Mouse (Mus musculus): ENCODE measurements around the gene Evpl. TPM values are rescaled to one million over a fixed set of nuclear protein-coding genes. Genes with fewer than 3 reads are reported as not detected.

Gene Evpl
- polyA plus RNA-seq, 1 experiment from 2014 or later = 1.7 TPM

DNA sequence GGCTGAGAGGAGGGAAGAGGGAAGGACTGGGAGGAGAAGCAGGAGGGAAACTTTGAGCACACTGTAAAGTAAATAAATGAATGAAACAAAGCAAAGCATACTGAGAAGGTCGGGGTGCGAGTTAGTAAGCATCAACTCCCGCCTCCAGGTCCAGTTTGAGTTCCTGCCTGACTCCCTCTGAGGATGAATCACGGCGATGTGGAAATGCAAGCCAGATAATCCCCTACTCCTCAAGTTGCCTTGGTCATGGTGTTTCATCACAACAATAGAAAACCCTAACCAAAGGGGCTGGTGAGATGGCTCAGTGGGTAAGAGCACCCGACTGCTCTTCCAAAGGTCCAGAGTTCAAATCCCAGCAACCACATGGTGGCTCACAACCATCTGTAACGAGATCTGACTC, 61.9 kb downstream of the Evpl start:
- Histone ChIP-seq H3K4me3 (no peak overlapping the region), H3K27me3 (ENCODE audit: low read depth, poor library complexity, severe bottlenecking) (no peaks in the 10 kb centered on the region), H3K9me3 (replicated peaks) (no peaks in the 10 kb centered on the region), H3K27ac (no peak overlapping the region), H3K4me1 (no peaks in the 10 kb centered on the region), H3K36me3 (peaks cover 82% of the 10 kb centered on the region)
- 92% methylated on average over 7 of the region's 7 CpGs for WGBS
- no peak for DNase-seq (ENCODE audit: low spot score)

DNA sequence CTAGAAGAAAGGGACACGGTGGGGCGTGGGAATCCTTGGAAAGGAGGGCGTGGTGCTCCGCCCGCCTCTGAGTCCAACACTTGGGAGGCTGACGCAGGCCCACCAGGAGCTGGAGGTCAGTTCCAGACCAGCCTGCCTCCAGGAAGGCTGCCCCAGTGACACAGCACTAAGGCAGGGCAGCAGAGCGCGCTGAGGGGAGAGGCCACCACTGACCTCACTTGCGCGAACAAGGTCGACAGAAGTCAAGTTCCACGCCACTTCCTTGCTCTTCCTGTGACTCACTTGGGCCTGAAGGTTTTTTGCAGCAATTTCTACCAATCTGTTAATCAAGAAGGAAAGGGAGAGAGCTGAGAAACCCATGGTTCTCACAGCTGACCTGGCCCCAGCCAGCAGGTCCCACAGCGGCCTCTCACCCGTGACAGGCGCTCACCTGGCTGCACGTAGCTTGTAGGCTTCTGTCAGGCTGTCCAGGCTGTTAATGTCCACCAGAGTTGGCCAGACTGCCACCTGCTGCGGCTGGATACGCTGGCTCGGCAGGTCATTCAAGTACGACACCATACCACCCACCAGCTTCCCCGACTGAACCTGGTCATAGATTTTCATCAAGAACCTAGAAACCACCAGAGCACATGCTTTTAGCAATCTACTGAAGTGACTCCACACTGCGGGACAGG, 63.0 kb downstream of the Evpl start:
- Histone ChIP-seq H3K9me3 (replicated peaks) (no peaks in the 10 kb centered on the region), H3K27ac (no peak overlapping the region), H3K27me3 (ENCODE audit: low read depth, poor library complexity, severe bottlenecking) (no peaks in the 10 kb centered on the region), H3K4me1 (no peaks in the 10 kb centered on the region), H3K36me3 (peaks cover 72% of the 10 kb centered on the region), H3K4me3 (no peak overlapping the region)
- DNase-seq (ENCODE audit: low spot score) = no peak
- WGBS = 91% methylated on average over 22 of the region's 22 CpGs

DNA sequence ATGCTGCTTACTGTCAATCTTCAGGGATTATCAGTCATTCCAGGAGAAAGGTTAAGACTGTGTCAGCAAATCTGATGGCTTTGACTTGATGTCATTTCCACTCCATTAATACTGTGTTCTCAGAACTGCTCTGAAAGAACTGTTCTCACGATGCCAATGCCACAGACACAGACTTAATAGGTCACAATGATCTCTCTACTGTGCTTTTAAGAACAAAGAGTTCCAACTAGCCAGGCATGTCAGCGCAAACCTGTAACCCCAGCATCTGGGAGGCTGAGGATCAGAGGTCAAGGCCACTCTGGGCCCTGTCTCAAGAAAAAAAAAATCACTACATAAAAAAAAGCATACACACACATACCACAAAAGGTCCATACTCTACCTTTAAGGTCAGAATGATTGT, 65.9 kb downstream of the Evpl start:
- DNase-seq (ENCODE audit: low spot score) = no peak
- Histone ChIP-seq H3K4me3 (no peak overlapping the region), H3K27ac (no peak overlapping the region), H3K27me3 (ENCODE audit: low read depth, poor library complexity, severe bottlenecking) (no peaks in the 10 kb centered on the region), H3K4me1 (peaks cover 15% of the 10 kb centered on the region), H3K36me3 (peaks cover 45% of the 10 kb centered on the region), H3K9me3 (replicated peaks) (no peaks in the 10 kb centered on the region)
- 92% methylated on average over 2 of the region's 2 CpGs for WGBS

Other genes with a start within 250 kb of the Evpl start
- gene Galk1, start 225.4 kb downstream of the Evpl start, polyA plus RNA-seq (2016; fragmentation: Nextera tagmentation; extraction: Ambion mirVana) = 243 and 283 TPM in 2 replicates
- gene H3f3b, start 210.1 kb downstream of the Evpl start, polyA plus RNA-seq (2016; fragmentation: Nextera tagmentation; extraction: Ambion mirVana) = 1,754 and 1,985 TPM in 2 replicates
- gene Unk, start 207.8 kb downstream of the Evpl start, polyA plus RNA-seq (2016; fragmentation: Nextera tagmentation; extraction: Ambion mirVana) = 46.1 and 53.2 TPM in 2 replicates
- 2.4 and 3.7 TPM in 2 replicates for gene Unc13d, start 160.1 kb downstream of the Evpl start, polyA plus RNA-seq (2016; fragmentation: Nextera tagmentation; extraction: Ambion mirVana)
- 54.8 and 56.9 TPM in 2 replicates for gene Wbp2, start 151.1 kb downstream of the Evpl start, polyA plus RNA-seq (2016; fragmentation: Nextera tagmentation; extraction: Ambion mirVana)
- 3.2 and 4.9 TPM in 2 replicates for gene Trim47, start 110.9 kb downstream of the Evpl start, polyA plus RNA-seq (2016; fragmentation: Nextera tagmentation; extraction: Ambion mirVana)
- gene Trim65, start 106.9 kb downstream of the Evpl start, polyA plus RNA-seq (2016; fragmentation: Nextera tagmentation; extraction: Ambion mirVana) = 1.9 and 2.1 TPM in 2 replicates
- gene Mrpl38, start 99.2 kb downstream of the Evpl start, polyA plus RNA-seq (2016; fragmentation: Nextera tagmentation; extraction: Ambion mirVana) = 116 and 118 TPM in 2 replicates
- gene Fbf1, start 69.9 kb downstream of the Evpl start, polyA plus RNA-seq (2016; fragmentation: Nextera tagmentation; extraction: Ambion mirVana) = 51.7 and 56.8 TPM in 2 replicates
- 61.5 and 65.4 TPM in 2 replicates for gene Ten1, start 39.2 kb downstream of the Evpl start, polyA plus RNA-seq (2016; fragmentation: Nextera tagmentation; extraction: Ambion mirVana)
- gene Acox1, start 39.0 kb downstream of the Evpl start, polyA plus RNA-seq (2016; fragmentation: Nextera tagmentation; extraction: Ambion mirVana) = 13.0 and 16.7 TPM in 2 replicates
- gene Srp68, start 36.1 kb upstream of the Evpl start, polyA plus RNA-seq (2016; fragmentation: Nextera tagmentation; extraction: Ambion mirVana) = 121 and 123 TPM in 2 replicates
- gene Galr2, start 42.9 kb upstream of the Evpl start, polyA plus RNA-seq (2016; fragmentation: Nextera tagmentation; extraction: Ambion mirVana) = 0.11 TPM in 1 of 2 replicates, not detected in the other
- gene Exoc7, start 69.2 kb upstream of the Evpl start, polyA plus RNA-seq (2016; fragmentation: Nextera tagmentation; extraction: Ambion mirVana) = 55.1 and 64.8 TPM in 2 replicates
- 0.68 and 1.5 TPM in 2 replicates for gene Foxj1, start 97.3 kb upstream of the Evpl start, polyA plus RNA-seq (2016; fragmentation: Nextera tagmentation; extraction: Ambion mirVana)
- 11.1 and 18.3 TPM in 2 replicates for gene Rnf157, start 175.0 kb upstream of the Evpl start, polyA plus RNA-seq (2016; fragmentation: Nextera tagmentation; extraction: Ambion mirVana)
- gene Ubald2, start 196.0 kb upstream of the Evpl start, polyA plus RNA-seq (2016; fragmentation: Nextera tagmentation; extraction: Ambion mirVana) = 44.1 and 51.8 TPM in 2 replicates
- 0.36 and 0.44 TPM in 2 replicates for gene Qrich2, start 228.2 kb upstream of the Evpl start, polyA plus RNA-seq (2016; fragmentation: Nextera tagmentation; extraction: Ambion mirVana)